Mouse (Mus musculus): ENCODE results near the gene Snx8. TPM values are rescaled to one million over a fixed set of nuclear protein-coding genes. Genes with fewer than 3 reads are reported as not detected.

Gene Snx8
- not detected for polyA plus RNA-seq (2014; fragmentation: Illumina TruSeq; extraction: RNeasy Lipid Tissue Mini Kit (QIAGEN cat#74804); ENCODE audit: low read depth, low replicate concordance)

GRCm38 (mm10) chr5:140388588-140389576, at the start of gene Snx8:
Gene Snx8 (minus strand): TSS chr5:140389262.

GRCm38 (mm10) chr5:140418489-140419441, 29.7 kb upstream of the Snx8 start, which contains the start of gene Eif3b:
Gene Eif3b (plus strand): TSS chr5:140419328.

DNA sequence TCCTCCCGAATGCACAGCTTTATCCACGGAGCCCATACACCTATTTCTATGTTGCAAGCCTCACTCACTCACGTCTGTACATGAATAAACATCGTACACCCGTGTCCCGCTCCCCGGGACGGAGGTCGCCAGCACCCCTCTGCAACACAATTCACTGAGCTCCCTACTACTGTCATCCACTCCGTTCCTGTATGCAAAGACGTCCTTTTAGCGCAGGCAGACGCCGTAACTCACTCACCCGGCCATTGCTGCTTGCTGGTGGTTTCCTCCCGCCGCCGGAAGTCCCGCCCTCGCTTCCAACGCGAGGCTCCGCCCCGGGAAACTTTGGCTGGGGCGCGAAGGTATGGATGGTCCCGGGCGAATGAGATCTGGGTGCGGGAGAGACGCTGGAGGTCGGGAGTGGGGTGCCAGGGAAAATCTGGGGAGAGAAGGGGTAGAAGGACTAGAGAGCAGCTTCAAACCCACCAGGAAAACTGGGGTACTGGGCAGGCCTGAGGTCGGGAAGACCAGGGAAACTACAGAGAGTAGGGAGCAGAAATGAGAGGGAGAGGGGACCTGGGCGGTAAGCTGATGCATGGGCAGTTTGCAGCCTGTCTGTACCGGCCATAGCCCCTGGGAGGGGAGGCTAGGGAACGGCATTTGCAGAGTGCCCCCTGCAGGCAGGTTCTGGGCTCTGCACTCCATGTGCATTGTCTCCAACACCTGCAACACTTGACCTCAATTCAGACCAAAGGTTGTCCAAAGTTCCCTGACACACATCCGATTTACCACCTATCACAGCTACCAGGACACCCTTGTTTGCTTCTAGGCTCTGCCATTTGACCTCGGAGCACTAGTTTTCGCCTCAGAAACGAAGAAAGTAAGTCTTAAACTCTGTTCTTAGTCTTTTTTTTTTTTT, 57.2 kb downstream of the Snx8 start, which contains the start of gene Mrm2:
Mrm2 (minus strand) TSS at position 284 of the 898 bp plus-strand sequence.

DNA sequence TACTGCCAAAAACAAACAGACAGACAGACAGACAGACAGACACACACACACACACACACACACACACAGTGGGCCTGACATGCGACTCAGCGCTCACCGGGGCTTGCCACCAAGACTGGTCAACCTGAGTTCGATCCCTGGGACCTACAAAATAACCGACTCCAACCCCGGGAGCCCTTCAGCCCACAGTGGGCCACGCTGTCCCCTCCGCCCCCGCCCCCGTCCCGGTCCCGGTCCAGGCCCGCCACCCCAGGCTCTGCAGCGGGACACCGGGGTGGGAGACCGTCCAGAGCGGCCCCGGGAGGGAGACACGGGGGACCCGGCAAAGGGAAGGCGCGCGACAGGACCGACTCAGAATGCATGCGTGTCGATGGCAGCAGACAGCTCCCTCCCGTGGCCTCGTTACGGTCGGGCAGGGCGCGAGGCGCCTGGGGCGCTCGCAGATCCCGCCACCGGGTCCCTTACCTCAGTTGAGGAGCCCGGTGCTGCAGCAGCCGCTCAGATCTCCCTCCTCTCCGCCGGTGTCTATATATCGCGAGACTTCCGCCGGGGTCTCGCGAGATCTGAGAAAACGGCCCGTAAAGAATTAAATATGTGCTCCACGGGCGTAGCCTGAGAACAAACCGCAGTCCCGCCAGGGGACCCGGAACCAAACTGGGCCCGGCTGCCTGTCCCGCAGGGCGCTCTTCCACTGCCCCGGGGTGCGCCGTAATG, 67.9 kb downstream of the Snx8 start, which contains the start of the genes Mad1l1 and Nudt1:
Mad1l1 (minus strand) TSS at position 511 of the 714 bp plus-strand sequence.
Nudt1 (plus strand) TSS at position 615 of the 714 bp plus-strand sequence.

Other genes with a start within 250 kb of the Snx8 start
- gene Mad1l1, start 67.7 kb downstream of the Snx8 start, polyA plus RNA-seq (2014; fragmentation: Illumina TruSeq; extraction: RNeasy Lipid Tissue Mini Kit (QIAGEN cat#74804); ENCODE audit: low read depth, low replicate concordance): not detected
- gene Nudt1, start 67.6 kb downstream of the Snx8 start, polyA plus RNA-seq (2014; fragmentation: Illumina TruSeq; extraction: RNeasy Lipid Tissue Mini Kit (QIAGEN cat#74804); ENCODE audit: low read depth, low replicate concordance): 0.70 TPM
- 1.2 TPM for gene Mrm2, start 57.4 kb downstream of the Snx8 start, polyA plus RNA-seq (2014; fragmentation: Illumina TruSeq; extraction: RNeasy Lipid Tissue Mini Kit (QIAGEN cat#74804); ENCODE audit: low read depth, low replicate concordance)
- 47.2 TPM for gene Eif3b, start 30.1 kb upstream of the Snx8 start, polyA plus RNA-seq (2014; fragmentation: Illumina TruSeq; extraction: RNeasy Lipid Tissue Mini Kit (QIAGEN cat#74804); ENCODE audit: low read depth, low replicate concordance)
- not detected for gene Gm4869, start 56.4 kb upstream of the Snx8 start, polyA plus RNA-seq (2014; fragmentation: Illumina TruSeq; extraction: RNeasy Lipid Tissue Mini Kit (QIAGEN cat#74804); ENCODE audit: low read depth, low replicate concordance)
- not detected for gene Chst12, start 116.3 kb upstream of the Snx8 start, polyA plus RNA-seq (2014; fragmentation: Illumina TruSeq; extraction: RNeasy Lipid Tissue Mini Kit (QIAGEN cat#74804); ENCODE audit: low read depth, low replicate concordance)
- not detected for gene Grifin, start 175.8 kb upstream of the Snx8 start, polyA plus RNA-seq (2014; fragmentation: Illumina TruSeq; extraction: RNeasy Lipid Tissue Mini Kit (QIAGEN cat#74804); ENCODE audit: low read depth, low replicate concordance)
- gene Lfng, start 218.1 kb upstream of the Snx8 start, polyA plus RNA-seq (2014; fragmentation: Illumina TruSeq; extraction: RNeasy Lipid Tissue Mini Kit (QIAGEN cat#74804); ENCODE audit: low read depth, low replicate concordance): 1.6 TPM